Mouse (Mus musculus): ENCODE measurements around the gene Mocs1. TPM values are rescaled to one million over a fixed set of nuclear protein-coding genes. Genes with fewer than 3 reads are reported as not detected.
"Not testable (repeated sequence)": the region's sequence is repeated elsewhere in the genome, so short reads cannot be mapped to it uniquely, and the experiment has no call there.

Mocs1 gene
- polyA plus RNA-seq, 1 experiment from 2014 or later: 19.3 TPM

DNA sequence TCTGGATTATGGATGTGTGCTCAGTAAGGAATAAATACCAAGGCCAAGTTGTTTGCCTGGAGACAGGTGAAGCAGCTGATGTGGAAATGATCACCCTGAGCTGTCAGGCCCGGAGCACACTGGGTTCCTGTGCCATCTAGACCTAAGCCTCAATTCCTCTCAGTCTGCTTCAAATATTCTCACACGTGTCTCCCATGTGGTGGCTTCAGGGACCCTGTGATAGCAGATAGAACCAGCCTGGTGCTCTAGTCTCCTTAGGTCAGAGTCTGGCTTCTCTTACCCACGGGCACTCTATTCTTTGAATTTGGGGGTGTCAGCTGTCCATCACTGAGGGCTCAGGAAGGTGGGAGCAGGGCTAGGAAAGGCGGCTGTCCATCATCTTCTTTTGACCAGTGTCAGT lies 11.5 kb downstream of the Mocs1 start:
- no peak overlapping the region for H3K4me3 ChIP-seq (ENCODE audit: inconsistent target)
- H3K36me3 ChIP-seq (ENCODE audit: inconsistent target): peaks cover 50% of the 10 kb centered on the region
- H3K79me2 ChIP-seq (ENCODE audit: inconsistent target): peaks cover 3% of the 10 kb centered on the region; the same call in 1 of the 2 replicates
- no peak overlapping the region for H3K27ac ChIP-seq
- 91% methylated on average over 4 of the region's 4 CpGs for WGBS (ENCODE audit: missing documents)

DNA sequence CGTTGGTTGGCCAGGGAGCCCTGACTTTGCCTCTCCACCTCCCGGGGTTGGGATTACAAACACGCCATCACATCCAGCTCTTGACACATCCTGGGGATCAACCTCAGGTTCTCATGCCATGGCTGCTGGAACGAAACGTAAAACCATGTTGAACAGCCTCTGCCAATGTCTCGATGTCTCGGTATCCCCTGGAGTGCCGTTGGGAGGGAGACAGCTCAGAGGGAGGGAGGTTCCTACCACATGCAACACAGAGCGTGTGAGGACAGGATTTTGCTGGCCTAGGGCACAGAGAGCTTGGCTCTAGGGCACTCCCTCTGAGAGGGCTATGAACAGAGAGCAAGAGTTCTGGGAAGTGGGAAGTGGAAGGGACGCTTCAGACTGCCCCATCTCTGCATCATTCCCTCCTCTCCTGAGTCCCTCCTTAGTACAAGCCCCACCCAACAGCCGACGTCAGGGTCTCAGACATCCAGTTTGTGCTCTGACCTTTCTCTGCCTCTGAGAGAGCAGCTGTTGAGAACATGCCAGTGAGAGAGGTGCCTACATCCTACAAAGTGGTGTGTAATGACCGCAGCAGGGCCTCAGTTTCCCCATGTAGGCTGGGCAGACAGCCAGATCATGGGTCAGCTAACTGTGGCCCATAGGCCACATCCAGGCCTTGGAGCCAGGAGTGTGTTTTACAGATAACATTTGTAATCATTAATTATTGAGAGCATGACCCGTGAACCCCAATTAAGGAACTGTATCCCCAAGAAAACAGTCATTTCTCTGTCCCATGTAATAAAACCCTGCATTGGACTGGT lies 12.4 kb downstream of the Mocs1 start:
- no peak overlapping the region for H3K27ac ChIP-seq
- WGBS (ENCODE audit: missing documents): 96% methylated on average over 14 of the region's 14 CpGs
- H3K36me3 ChIP-seq (ENCODE audit: inconsistent target): peaks cover 41% of the 10 kb centered on the region
- no peaks in the 10 kb centered on the region; the same call in 1 of the 2 replicates for H3K79me2 ChIP-seq (ENCODE audit: inconsistent target)
- no peak overlapping the region for H3K4me3 ChIP-seq (ENCODE audit: inconsistent target)

DNA sequence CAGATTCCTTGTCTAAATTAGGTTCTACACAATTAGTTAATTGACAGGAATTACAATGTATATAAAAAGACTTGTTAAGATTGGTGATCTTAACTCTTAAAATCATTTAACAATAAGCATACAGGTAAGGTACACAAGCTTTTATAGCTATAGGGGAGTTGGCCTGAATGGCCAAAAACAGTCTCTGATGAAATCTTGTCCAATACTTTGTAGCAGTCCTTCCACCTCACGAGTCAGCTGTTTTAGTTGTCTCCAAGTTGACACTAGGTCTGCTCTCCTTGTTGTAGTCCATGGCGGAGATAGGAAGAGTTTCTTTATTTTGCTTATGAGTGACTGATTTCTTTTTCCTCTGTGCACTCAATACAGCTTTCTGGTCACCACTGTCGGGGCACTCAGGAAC lies 14.7 kb downstream of the Mocs1 start:
- peaks cover 27% of the 10 kb centered on the region for H3K36me3 ChIP-seq (ENCODE audit: inconsistent target)
- WGBS (ENCODE audit: missing documents): 100% methylated on average over 1 of the region's 3 CpGs
- H3K27ac ChIP-seq: not testable (repeated sequence)

DNA sequence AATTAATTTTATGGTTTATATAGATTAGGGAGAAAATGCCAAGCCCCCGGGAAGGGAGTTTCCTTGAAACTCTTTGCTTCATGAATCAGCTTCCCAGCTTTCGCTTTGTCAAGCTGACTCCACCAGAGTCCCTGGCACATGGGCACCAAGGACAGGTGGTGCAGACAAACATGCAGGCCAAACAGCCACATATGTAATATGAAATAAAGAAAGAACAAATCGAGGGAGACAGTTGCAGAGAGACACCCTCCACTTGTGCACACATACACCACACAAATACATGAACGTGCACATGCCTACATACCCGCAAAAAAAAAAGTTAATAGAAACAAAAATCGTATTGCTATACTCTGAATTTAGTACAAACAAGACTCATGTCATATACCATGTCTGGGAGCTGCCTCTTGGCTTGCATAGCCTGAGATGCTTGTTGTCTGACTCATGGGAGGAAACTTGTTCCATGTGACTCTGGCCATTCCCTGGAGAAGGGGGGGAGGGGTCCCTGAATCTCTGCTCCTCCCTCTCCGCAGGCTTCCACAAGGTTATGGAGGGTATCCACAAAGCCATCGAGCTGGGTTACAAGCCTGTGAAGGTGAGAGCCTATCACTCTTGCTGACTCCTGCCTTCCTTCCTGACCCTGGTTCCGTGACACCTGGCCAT lies 20.5 kb downstream of the Mocs1 start:
- 91% methylated on average over 7 of the region's 9 CpGs for WGBS (ENCODE audit: missing documents)
- no peak overlapping the region for H3K4me3 ChIP-seq (ENCODE audit: inconsistent target)
- H3K36me3 ChIP-seq (ENCODE audit: inconsistent target): peaks cover 42% of the 10 kb centered on the region
- no peaks in the 10 kb centered on the region for H3K79me2 ChIP-seq (ENCODE audit: inconsistent target)
- no peak overlapping the region for H3K27ac ChIP-seq

More for the DNA sequence above, 14.7 kb downstream of the Mocs1 start:
- H3K79me2 ChIP-seq (ENCODE audit: inconsistent target); H3K4me3 ChIP-seq (ENCODE audit: inconsistent target): not testable (repeated sequence)

- peaks cover 48% of the 10 kb centered on the region for H3K36me3 ChIP-seq (ENCODE audit: inconsistent target)
- no peak overlapping the region for H3K27ac ChIP-seq
- H3K79me2 ChIP-seq (ENCODE audit: inconsistent target): no peaks in the 10 kb centered on the region
- no peak overlapping the region for H3K4me3 ChIP-seq (ENCODE audit: inconsistent target)
- WGBS (ENCODE audit: missing documents): 95% methylated on average over 8 of the region's 8 CpGs
Measured at GRCm38 (mm10) chr17:49449230-49449608, 21.1 kb downstream of the Mocs1 start.

GRCm38 (mm10) chr17:49450922-49451321 lies 22.8 kb downstream of the Mocs1 start:
- WGBS (ENCODE audit: missing documents): 85% methylated on average over 6 of the region's 6 CpGs
- Histone ChIP-seq H3K27ac (no peak overlapping the region), H3K4me3 (ENCODE audit: inconsistent target) (no peak overlapping the region), H3K79me2 (ENCODE audit: inconsistent target) (no peaks in the 10 kb centered on the region), H3K36me3 (ENCODE audit: inconsistent target) (peaks cover 53% of the 10 kb centered on the region)

GRCm38 (mm10) chr17:49456334-49456733 lies 28.2 kb downstream of the Mocs1 start:
- WGBS (ENCODE audit: missing documents): 64% methylated on average over 4 of the region's 4 CpGs
- no peak overlapping the region for H3K27ac ChIP-seq
- peaks cover 27% of the 10 kb centered on the region for H3K36me3 ChIP-seq (ENCODE audit: inconsistent target)
- no peak overlapping the region for H3K4me3 ChIP-seq (ENCODE audit: inconsistent target)
- no peaks in the 10 kb centered on the region for H3K79me2 ChIP-seq (ENCODE audit: inconsistent target)

- no peaks in the 10 kb centered on the region for H3K79me2 ChIP-seq (ENCODE audit: inconsistent target)
- H3K4me3 ChIP-seq (ENCODE audit: inconsistent target): no peak overlapping the region
- WGBS (ENCODE audit: missing documents): 96% methylated on average over 2 of the region's 3 CpGs
- peaks cover 12% of the 10 kb centered on the region; the same call in 1 of the 2 replicates for H3K36me3 ChIP-seq (ENCODE audit: inconsistent target)
- H3K27ac ChIP-seq: no peak overlapping the region
Measured at GRCm38 (mm10) chr17:49457833-49458232, 29.7 kb downstream of the Mocs1 start.

GRCm38 (mm10) chr17:49458386-49458785 lies 30.2 kb downstream of the Mocs1 start:
- 89% methylated on average over 16 of the region's 18 CpGs for WGBS (ENCODE audit: missing documents)
- H3K27ac ChIP-seq: no peak overlapping the region
- H3K4me3 ChIP-seq (ENCODE audit: inconsistent target): no peak overlapping the region

DNA sequence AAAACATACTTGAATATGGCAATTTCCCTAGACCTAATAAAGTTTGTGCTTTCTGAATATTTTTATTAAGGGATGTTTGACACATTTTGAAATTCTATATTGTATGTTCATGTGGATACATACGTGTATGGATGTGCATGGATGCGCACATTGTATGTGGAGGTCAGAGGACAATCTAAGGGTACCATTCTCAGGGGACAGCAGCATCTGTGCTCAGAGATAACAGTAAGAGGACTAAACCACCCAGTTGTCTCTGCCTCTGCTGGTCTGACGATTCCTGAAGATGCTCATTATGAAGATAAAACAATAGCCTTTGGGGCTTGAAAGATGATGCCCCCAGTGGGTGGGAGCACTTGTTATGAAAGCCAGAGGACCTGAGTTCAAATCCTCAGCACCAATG lies 36.7 kb downstream of the Mocs1 start:
- no peaks in the 10 kb centered on the region for H3K36me3 ChIP-seq (ENCODE audit: inconsistent target)
- no peak overlapping the region for H3K27ac ChIP-seq
- H3K79me2 ChIP-seq (ENCODE audit: inconsistent target): no peaks in the 10 kb centered on the region
- WGBS (ENCODE audit: missing documents): 93% methylated on average over 3 of the region's 3 CpGs
- H3K4me3 ChIP-seq (ENCODE audit: inconsistent target): no peak overlapping the region

More at GRCm38 (mm10) chr17:49458386-49458785, 30.2 kb downstream of the Mocs1 start:
- peaks cover 11% of the 10 kb centered on the region; the same call in 1 of the 2 replicates for H3K36me3 ChIP-seq (ENCODE audit: inconsistent target)
- no peaks in the 10 kb centered on the region for H3K79me2 ChIP-seq (ENCODE audit: inconsistent target)

DNA sequence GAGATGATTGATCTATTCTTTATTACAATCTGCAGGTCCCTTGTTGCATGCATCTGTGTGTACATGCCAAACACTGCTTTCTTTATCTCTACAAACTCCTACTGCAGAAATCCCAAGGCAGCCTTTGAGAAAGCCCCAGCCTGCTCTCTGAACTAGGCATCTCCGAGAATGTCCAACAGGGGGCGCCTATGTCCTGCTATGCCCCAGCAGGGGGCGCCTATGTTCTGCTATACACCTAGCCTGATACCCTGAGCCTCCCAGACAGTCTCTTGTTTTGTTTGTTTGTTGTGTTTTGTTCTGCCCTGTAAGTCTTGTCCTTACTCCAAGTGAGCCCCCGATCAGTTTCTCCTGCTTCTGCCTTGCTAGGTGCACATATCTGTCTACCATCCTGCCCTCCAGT lies 40.1 kb downstream of the Mocs1 start:
- Histone ChIP-seq H3K27ac (no peak overlapping the region), H3K79me2 (ENCODE audit: inconsistent target) (no peaks in the 10 kb centered on the region), H3K4me3 (ENCODE audit: inconsistent target) (no peak overlapping the region), H3K36me3 (ENCODE audit: inconsistent target) (no peaks in the 10 kb centered on the region)
- WGBS (ENCODE audit: missing documents): 27% methylated on average over 4 of the region's 4 CpGs

- Histone ChIP-seq H3K4me3 (ENCODE audit: inconsistent target) (no peak overlapping the region), H3K27ac (no peak overlapping the region), H3K79me2 (ENCODE audit: inconsistent target) (no peaks in the 10 kb centered on the region), H3K36me3 (ENCODE audit: inconsistent target) (no peaks in the 10 kb centered on the region)
- WGBS (ENCODE audit: missing documents): 79% methylated on average over 8 of the region's 8 CpGs
Measured at GRCm38 (mm10) chr17:49472626-49473025, 44.5 kb downstream of the Mocs1 start.

GRCm38 (mm10) chr17:49474051-49474450 lies 45.9 kb downstream of the Mocs1 start:
- Histone ChIP-seq H3K79me2 (ENCODE audit: inconsistent target) (no peaks in the 10 kb centered on the region), H3K27ac (no peak overlapping the region), H3K4me3 (ENCODE audit: inconsistent target) (no peak overlapping the region), H3K36me3 (ENCODE audit: inconsistent target) (no peaks in the 10 kb centered on the region)
- WGBS (ENCODE audit: missing documents): 90% methylated on average over 4 of the region's 4 CpGs

- Histone ChIP-seq H3K27ac (no peak overlapping the region), H3K79me2 (ENCODE audit: inconsistent target) (no peaks in the 10 kb centered on the region), H3K4me3 (ENCODE audit: inconsistent target) (no peak overlapping the region), H3K36me3 (ENCODE audit: inconsistent target) (no peaks in the 10 kb centered on the region)
- WGBS (ENCODE audit: missing documents): 40% methylated on average over 1 of the region's 1 CpGs
Measured at GRCm38 (mm10) chr17:49475174-49475573, 47.0 kb downstream of the Mocs1 start.

GRCm38 (mm10) chr17:49477370-49477769 lies 49.2 kb downstream of the Mocs1 start:
- no peaks in the 10 kb centered on the region for H3K36me3 ChIP-seq (ENCODE audit: inconsistent target)
- H3K27ac ChIP-seq: no peak overlapping the region
- H3K79me2 ChIP-seq (ENCODE audit: inconsistent target): no peaks in the 10 kb centered on the region
- no peak overlapping the region for H3K4me3 ChIP-seq (ENCODE audit: inconsistent target)
- WGBS (ENCODE audit: missing documents): 82% methylated on average over 4 of the region's 4 CpGs
